Mouse (Mus musculus): Measurements from ENCODE around the gene Zfp13. TPM values are rescaled to one million over a fixed set of nuclear protein-coding genes. Genes with fewer than 3 reads are reported as not detected.
"Not testable (repeated sequence)": the region's sequence is repeated elsewhere in the genome, so short reads cannot be mapped to it uniquely, and the experiment has no call there.

Zfp13 gene
- polyA plus RNA-seq, 1 experiment from 2014 or later = 24.9 TPM

DNA sequence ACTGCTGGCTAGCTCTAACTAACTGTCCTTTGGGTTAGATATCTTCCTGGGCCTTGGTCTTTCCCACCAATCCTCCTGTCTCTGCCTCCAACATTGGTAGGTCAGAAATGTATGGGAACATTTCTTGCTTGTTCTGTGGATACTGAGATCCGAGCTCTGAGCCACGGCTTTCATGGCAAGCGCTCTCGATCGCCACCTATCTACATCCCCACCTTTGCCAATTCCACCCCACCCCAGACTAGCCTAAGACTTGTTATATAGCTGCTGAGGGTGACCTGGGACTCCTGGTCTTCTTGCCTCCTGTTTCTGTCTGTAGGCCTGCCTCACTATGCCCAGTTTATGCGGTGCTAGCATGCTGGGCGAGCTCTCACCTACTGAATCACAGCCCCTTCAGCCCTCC, 5.1 kb upstream of the Zfp13 start:
- H3K4me3 ChIP-seq = no peak overlapping the region
- H3K4me1 ChIP-seq = peaks cover 2% of the 10 kb centered on the region; the same call in 1 of the 2 replicates
- no peak overlapping the region for H3K9ac ChIP-seq
- H3K9me3 ChIP-seq (replicated peaks) = no peaks in the 10 kb centered on the region
- WGBS = 76% methylated on average over 7 of the region's 7 CpGs
- no peak overlapping the region for H3K27ac ChIP-seq
- no peak overlapping the region for H3K4me2 ChIP-seq (replicated peaks)
- H3K36me3 ChIP-seq = no peaks in the 10 kb centered on the region
- ATAC-seq (ENCODE audit: low FRiP score) = no peak
- H3K27me3 ChIP-seq = 0 out of 2 replicates have a peak, but pooled peaks cover 5% of the 10 kb centered on the region

- Histone ChIP-seq H3K27ac (no peak overlapping the region), H3K4me1 (peaks cover 11% of the 10 kb centered on the region; the same call in 1 of the 2 replicates), H3K36me3 (no peaks in the 10 kb centered on the region), H3K9me3 (replicated peaks) (no peaks in the 10 kb centered on the region), H3K27me3 (no peaks in the 10 kb centered on the region), H3K4me2 (replicated peaks) (no peak overlapping the region), H3K9ac (no peak overlapping the region), H3K4me3 (no peak overlapping the region)
- 66% methylated on average over 2 of the region's 2 CpGs for WGBS
- ATAC-seq (ENCODE audit: low FRiP score) = no peak
Observed at GRCm38 (mm10) chr17:23603542-23603941, 4.3 kb upstream of the Zfp13 start.

DNA sequence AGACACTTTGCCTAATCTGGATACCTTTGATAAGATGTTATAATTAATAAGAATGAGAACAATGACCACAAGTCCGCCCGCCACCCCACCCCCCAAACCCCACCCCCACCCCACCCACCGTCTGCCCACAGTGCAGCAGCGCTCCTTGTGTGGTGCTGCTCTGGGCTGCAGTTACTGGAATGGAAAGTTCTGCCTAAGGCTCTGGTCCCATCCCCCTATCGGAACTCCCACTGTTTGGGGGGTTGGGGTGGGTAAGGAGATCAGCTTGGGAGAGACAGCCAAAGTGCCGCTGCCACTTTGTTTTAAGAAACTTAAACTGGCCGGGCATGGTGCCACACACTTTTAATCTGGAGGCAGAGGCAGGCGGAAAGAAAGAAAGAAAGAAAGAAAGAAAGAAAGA, 3.8 kb upstream of the Zfp13 start:
- no peak overlapping the region for H3K4me2 ChIP-seq (replicated peaks)
- no peak overlapping the region for H3K4me3 ChIP-seq
- no peak for ATAC-seq (ENCODE audit: low FRiP score)
- no peak overlapping the region for H3K27ac ChIP-seq
- H3K4me1 ChIP-seq = peaks cover 13% of the 10 kb centered on the region; the same call in 1 of the 2 replicates
- 28% methylated on average over 8 of the region's 8 CpGs for WGBS
- no peaks in the 10 kb centered on the region for H3K36me3 ChIP-seq
- H3K9ac ChIP-seq = no peak overlapping the region
- no peaks in the 10 kb centered on the region for H3K9me3 ChIP-seq (replicated peaks)
- H3K27me3 ChIP-seq = no peaks in the 10 kb centered on the region

DNA sequence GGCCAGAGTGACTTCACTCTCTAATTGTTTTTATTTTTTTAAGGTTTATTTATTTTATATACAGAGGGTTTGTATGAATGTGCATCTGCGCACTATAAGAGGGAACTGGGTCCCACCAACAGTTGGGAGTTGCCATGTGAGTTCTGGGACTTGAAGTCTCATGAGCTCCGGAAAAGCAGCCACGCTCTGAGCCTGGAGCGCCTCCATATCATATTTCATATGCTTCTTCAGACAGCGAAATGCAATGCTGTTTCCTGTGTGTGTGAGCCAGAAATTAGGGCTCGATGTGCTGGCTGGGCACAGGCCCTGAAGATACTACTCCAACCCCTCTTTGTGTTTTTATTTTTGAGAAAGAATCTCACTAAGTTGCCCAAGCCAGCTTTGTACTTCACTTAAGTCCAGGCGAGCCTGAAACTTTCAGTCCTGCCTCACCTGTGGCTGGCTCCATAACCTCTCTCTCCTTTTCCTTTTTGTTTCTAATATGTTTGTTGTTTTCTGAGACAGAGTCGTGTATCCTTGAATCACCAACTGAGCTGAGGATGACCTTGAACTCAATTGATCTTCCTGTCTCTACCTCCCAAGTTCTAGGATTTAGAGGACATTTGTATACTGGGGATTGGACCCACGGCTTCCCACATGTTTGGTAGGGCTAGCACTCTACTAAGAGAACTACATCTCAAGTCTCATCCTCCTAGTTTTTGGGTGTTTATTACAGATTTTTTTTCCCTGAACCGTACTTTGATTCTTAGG, 2.7 kb upstream of the Zfp13 start:
- no peak overlapping the region for H3K27ac ChIP-seq
- H3K27me3 ChIP-seq = no peaks in the 10 kb centered on the region
- no peaks in the 10 kb centered on the region for H3K36me3 ChIP-seq
- WGBS = 48% methylated on average over 10 of the region's 10 CpGs
- H3K9ac ChIP-seq = no peak overlapping the region
- H3K4me2 ChIP-seq (replicated peaks) = no peak overlapping the region
- no peak overlapping the region for H3K4me3 ChIP-seq
- H3K9me3 ChIP-seq (replicated peaks) = no peaks in the 10 kb centered on the region
- no peak for ATAC-seq (ENCODE audit: low FRiP score)
- H3K4me1 ChIP-seq = peaks cover 13% of the 10 kb centered on the region; the same call in 1 of the 2 replicates

DNA sequence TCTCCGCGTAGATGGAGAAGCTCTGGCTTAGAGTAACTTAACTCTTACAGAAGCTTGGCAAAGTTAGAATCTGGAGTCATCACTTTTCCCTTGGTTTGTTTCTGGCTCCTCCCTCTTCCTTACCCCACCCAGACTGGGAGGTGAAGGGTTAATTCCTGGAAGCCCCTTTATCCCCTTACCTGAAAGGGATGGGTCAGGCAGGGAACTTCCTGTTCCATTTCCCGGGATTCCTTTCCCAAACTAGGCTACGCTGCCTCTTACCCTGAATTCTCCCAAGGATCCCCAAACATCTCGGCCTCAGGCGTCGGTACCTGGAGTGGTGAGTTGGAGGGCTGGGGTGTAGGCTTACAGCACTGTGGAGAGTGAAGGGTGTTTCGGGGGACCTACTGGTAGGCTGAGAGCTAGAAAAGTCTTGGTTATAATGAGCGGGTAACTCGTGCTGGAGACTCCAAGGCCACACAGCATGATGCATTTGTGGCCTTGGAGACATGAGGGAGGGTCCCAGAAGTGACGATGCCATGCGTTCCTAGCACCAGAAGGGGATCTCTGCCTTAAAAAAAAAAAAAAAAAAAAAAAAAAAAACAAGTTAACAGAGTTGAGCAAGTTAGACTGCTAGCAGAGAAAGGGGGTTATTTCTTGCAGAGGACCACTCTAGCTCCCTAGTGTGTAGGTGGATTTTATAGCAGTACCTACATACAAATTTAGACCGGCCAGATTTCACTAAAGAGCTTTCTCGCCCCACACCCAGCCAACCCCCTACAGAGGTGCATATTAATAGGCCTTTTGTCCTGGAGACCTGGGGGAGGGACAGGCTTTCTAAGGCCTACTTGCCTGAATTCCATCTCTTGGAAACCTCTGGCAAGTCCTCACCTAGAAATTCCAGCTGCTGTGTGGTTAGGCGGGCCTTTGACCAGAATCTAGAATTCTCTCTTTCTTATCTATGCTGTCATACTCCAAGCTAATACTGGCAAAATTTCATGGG, 1.6 kb upstream of the Zfp13 start, which contains the start of gene Zscan10:
TSS of gene Zscan10 (plus strand) at position 216 of the 982 bp plus-strand sequence.
- Histone ChIP-seq H3K27me3 (no peaks in the 10 kb centered on the region), H3K9ac (no peak within 1 kb of the TSS; the same call in 1 of the 2 replicates), H3K4me2 (replicated peaks) (peak within 1 kb of the TSS; percentile 63), H3K27ac (no peak within 1 kb of the TSS), H3K9me3 (replicated peaks) (no peaks in the 10 kb centered on the region), H3K4me1 (peaks cover 13% of the 10 kb centered on the region; the same call in 1 of the 2 replicates), H3K4me3 (no peak within 1 kb of the TSS), H3K36me3 (no peaks in the 10 kb centered on the region)
- ATAC-seq (ENCODE audit: low FRiP score) = no peak
- WGBS = 28% methylated on average over 15 of the region's 15 CpGs

- peak overlapping the region; percentile 54 for H3K9ac ChIP-seq
- H3K27me3 ChIP-seq = no peaks in the 10 kb centered on the region
- H3K36me3 ChIP-seq = no peaks in the 10 kb centered on the region
- H3K4me1 ChIP-seq = peaks cover 13% of the 10 kb centered on the region; the same call in 1 of the 2 replicates
- 42% methylated on average over 7 of the region's 7 CpGs for WGBS
- H3K4me3 ChIP-seq = peak overlapping the region; percentile 36
- no peaks in the 10 kb centered on the region for H3K9me3 ChIP-seq (replicated peaks)
- H3K27ac ChIP-seq = peak overlapping the region; percentile 55; the same call in 1 of the 2 replicates
- no peak; the same call in 1 of the 2 replicates for ATAC-seq (ENCODE audit: low FRiP score)
- H3K4me2 ChIP-seq (replicated peaks) = peak overlapping the region; percentile 63
Observed at GRCm38 (mm10) chr17:23599605-23600063, 347 bp upstream of the Zfp13 start.

DNA sequence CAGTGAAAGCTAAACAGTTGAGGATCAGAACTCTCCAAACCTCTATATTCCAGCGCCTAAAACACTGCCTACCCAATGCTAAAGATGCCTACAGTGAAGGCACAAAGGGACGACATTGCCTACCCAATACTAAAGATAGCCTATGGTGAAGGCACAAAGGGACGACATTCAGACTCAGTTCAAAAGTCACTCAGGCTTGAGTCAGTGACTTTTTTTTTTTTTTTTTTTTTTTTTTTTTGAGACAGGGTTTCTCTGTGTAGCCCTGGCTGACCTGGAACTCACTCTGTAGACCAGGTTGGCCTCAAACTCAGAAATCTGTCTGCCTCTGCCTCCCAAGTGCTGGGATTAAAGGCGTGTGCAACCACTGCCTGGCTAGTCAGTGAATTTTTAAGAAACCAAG, 4.1 kb downstream of the Zfp13 start:
- H3K27ac ChIP-seq; H3K27me3 ChIP-seq; H3K36me3 ChIP-seq; H3K4me2 ChIP-seq (replicated peaks); ATAC-seq (ENCODE audit: low FRiP score); H3K9me3 ChIP-seq (replicated peaks); H3K4me3 ChIP-seq; H3K9ac ChIP-seq: not testable (repeated sequence)
- WGBS = 69% methylated on average over 4 of the region's 4 CpGs
- H3K4me1 ChIP-seq = peaks cover 17% of the 10 kb centered on the region

DNA sequence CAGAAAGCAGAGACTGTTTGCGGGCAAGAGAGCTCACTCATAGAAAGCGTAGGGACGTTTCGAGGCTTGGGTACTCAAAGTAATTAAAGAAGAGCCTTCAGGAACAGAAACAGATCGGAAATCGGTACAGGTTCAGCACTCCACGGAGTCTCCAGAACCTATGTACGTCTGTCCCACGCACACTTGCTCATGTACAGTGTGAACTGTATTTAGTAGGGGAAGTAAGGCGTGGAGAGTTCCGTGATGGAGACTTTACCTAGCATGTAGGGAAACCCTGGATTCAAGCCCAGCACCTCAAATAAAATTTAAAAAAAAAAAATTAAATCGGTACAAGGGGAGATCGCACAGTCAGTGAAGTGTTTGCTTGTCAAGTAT, 6.4 kb downstream of the Zfp13 start:
- Histone ChIP-seq H3K36me3 (no peaks in the 10 kb centered on the region), H3K9me3 (replicated peaks) (no peaks in the 10 kb centered on the region), H3K4me3 (peak overlapping the region; percentile 44), H3K4me2 (replicated peaks) (peak overlapping the region; percentile 68), H3K9ac (peak overlapping the region; percentile 67), H3K4me1 (peaks cover 4% of the 10 kb centered on the region; the same call in 1 of the 2 replicates), H3K27me3 (no peaks in the 10 kb centered on the region), H3K27ac (peak overlapping the region; percentile 75)
- 17% methylated on average over 13 of the region's 13 CpGs for WGBS
- ATAC-seq (ENCODE audit: low FRiP score) = peak; percentile 79

DNA sequence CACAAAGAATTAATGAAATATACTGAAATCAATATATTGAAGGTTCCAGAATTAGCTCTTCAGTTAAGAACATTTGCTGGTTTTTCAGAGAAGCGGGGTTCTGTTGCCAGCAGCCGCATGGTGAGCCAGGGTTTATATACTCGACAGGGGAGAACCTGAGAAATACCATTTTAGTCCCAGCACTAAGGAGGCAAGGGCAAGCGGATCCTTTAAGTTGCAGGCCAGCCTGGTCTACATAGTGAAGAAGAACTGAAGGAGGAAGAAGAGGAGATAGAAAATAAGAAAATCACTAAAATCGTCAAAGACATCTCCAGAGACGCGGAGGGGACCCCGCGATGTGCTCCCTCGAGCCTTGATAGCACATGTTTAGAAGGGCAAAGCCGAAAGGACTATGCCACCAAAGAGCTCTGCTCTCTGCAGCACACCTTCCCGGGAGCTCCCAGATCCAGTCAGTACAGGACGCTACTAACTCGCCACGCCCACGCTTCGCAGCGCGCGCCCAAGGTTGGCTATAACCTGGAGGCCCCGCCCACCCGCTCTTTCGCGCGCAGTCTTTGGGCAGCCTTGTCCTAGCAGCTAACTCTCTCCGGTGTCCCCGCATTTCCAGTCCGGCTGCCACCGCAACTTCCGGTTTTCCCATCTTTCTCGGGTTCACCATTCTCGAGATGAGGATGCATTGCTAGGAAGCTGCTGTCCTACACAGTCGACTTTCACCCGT, 6.9 kb downstream of the Zfp13 start:
- no peaks in the 10 kb centered on the region for H3K36me3 ChIP-seq
- peak overlapping the region; percentile 75 for H3K27ac ChIP-seq
- WGBS = 8% methylated on average over 34 of the region's 34 CpGs
- no peaks in the 10 kb centered on the region for H3K9me3 ChIP-seq (replicated peaks)
- ATAC-seq (ENCODE audit: low FRiP score) = peak; percentile 98
- peaks cover 4% of the 10 kb centered on the region; the same call in 1 of the 2 replicates for H3K4me1 ChIP-seq
- H3K4me2 ChIP-seq (replicated peaks) = peak overlapping the region; percentile 68
- H3K9ac ChIP-seq = peak overlapping the region; percentile 67
- H3K4me3 ChIP-seq = peak overlapping the region; percentile 44
- no peaks in the 10 kb centered on the region for H3K27me3 ChIP-seq

- H3K36me3 ChIP-seq = 0 out of 2 replicates have a peak, but pooled peaks cover 3% of the 10 kb centered on the region
- no peaks in the 10 kb centered on the region for H3K9me3 ChIP-seq (replicated peaks)
- H3K27ac ChIP-seq = no peak overlapping the region
- H3K4me2 ChIP-seq (replicated peaks) = no peak overlapping the region
- H3K9ac ChIP-seq = no peak overlapping the region
- peaks cover 25% of the 10 kb centered on the region for H3K4me1 ChIP-seq
- no peaks in the 10 kb centered on the region for H3K27me3 ChIP-seq
- ATAC-seq (ENCODE audit: low FRiP score) = no peak
- H3K4me3 ChIP-seq = no peak overlapping the region
- WGBS = 66% methylated on average over 2 of the region's 2 CpGs
Observed at GRCm38 (mm10) chr17:23587253-23587652, 12.0 kb downstream of the Zfp13 start.

GRCm38 (mm10) chr17:23585721-23586491, 13.4 kb downstream of the Zfp13 start:
- H3K27me3 ChIP-seq = no peaks in the 10 kb centered on the region
- ATAC-seq (ENCODE audit: low FRiP score) = peak; percentile 92
- peak overlapping the region; percentile 66; the same call in 1 of the 2 replicates for H3K27ac ChIP-seq
- WGBS = under 1% methylated on average over 22 of the region's 22 CpGs
- peak overlapping the region; percentile 85 for H3K9ac ChIP-seq
- H3K9me3 ChIP-seq (replicated peaks) = no peaks in the 10 kb centered on the region
- peak overlapping the region; percentile 93 for H3K4me2 ChIP-seq (replicated peaks)
- peaks cover 8% of the 10 kb centered on the region for H3K36me3 ChIP-seq
- H3K4me1 ChIP-seq = peaks cover 25% of the 10 kb centered on the region
- peak overlapping the region; percentile 73 for H3K4me3 ChIP-seq
